Mouse (Mus musculus) neutrophil, adult 5-6 weeks (primary cell): Measurements from ENCODE around the gene Ccl17. TPM values are rescaled to one million over a fixed set of nuclear protein-coding genes. Genes with fewer than 3 reads are reported as not detected.
"Not testable (repeated sequence)": the region's sequence is repeated elsewhere in the genome, so short reads cannot be mapped to it uniquely, and the experiment has no call there.

ENCODE experiments used
- ATAC-seq: fragments of 151-379, 151-347 bp; 2 replicates; pipeline ENCODE4 v1.8.0; 2017; ENCODE audit warnings: mild to moderate bottlenecking, moderate TSS enrichment; ENCODE audit not compliant: insufficient number of reproducible peaks, poor library complexity, low FRiP score, severe bottlenecking; ENCODE audit errors: extremely low read depth
- total RNA-seq: library from RNA; stranded (forward); fragments of 200-1000 nt; gene quantifications from 2 replicates; pipeline ENCODE4 v1.2.3, GENCODE M21; 2017

The Ccl17 gene
- total RNA-seq, 1 experiment from 2014 or later = not detected

DNA sequence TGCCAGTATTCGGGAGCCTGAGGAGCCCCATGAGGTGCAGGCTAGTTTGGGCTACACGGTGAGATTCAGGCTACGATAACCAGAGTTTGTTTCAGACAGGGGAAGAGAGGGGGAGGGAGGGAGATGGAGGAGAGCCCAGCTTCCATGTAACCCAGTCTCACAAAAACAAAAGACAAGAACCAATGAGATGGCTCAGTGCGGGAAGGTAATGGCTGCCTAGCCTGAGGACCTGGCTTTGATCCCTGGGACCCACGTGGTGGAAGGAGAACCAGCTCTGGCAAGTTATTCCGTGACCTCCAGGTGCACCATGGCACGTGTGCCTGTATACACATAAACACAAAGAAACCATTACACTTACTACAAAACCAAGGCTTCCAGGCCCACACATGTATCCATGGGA is 10.3 kb downstream of the Ccl17 start:
- no peak for ATAC-seq

DNA sequence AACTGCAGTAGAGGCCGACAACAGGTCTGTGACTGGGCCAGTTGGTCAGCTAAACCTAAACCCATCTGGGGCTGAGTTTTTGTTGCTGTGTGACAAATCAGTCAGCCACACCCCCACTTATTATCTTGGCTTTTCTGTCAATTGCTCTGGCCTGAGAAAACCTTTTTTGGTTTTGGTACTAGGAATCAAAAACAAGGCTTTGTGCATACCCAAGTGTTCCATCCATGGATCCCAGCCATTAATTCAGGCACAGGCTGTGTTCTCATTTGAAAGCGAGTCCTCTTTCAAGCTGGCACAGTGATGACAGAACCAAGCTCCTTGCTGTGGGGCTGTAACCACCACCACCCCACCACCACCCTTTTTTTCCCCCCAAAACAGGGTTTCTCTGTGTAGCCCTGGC is 11.1 kb downstream of the Ccl17 start:
- no peak for ATAC-seq

- 0 out of 2 replicates have a peak, but pooled peaks have one; percentile 27 for ATAC-seq
These were observed 12.6 kb downstream of the Ccl17 start for GRCm38 (mm10) chr8:94822637-94823560.

DNA sequence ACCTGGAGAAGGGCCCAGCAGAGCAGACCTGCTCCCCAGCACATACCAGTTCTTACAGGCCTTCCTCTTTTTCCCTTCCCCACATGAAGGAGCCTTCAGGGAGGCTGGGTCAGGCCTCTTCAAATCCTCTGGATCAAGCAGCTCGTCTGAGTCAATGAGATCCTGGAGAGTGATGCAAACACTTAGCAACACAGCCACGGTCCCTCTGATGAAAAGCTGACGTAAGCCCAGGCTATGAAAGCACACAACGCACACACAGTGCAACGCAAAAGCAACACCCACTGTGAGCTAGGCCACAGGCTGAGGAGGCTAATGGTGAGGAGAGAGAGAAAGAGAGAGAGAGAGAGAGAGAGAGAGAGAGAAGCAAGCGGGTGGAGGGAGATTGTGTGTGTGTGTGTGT is 14.9 kb downstream of the Ccl17 start:
- no peak for ATAC-seq

DNA sequence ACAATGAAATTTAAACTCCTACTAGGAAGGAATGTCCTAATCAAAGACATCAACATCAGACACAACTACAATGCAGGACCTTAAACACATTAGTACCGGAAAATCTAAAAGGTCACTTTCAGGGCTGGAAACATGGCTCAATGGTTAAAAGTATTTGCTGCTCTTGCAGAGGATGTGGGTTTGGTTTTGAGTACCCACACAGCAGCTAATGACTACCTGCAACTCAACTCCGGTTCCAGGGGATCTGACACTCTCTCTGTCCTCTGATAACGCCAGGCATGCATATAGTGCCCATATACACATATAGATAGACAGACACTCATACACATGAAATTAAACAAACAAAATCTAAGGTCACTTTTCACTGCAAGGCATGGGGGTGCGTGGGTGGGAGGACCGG is 16.0 kb downstream of the Ccl17 start:
- no peak for ATAC-seq

DNA sequence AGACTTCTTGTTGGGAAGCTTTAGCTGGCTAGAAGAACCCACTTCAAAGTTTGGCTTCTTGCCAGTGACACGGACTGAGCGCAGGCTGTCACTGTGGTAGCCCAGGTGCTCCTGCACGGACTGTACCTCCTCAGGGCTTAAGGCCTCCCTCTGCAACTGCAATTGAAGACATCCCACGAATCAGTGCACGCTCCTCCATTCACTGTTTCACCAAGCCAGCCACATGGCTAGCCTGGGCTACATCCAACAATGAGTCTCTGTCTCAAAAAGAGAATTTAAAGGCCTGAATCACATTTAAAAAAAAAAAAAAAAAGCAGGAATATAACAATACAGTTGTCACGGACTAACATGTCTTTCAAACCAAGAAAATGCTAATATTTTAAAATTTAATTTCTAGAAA is 18.0 kb downstream of the Ccl17 start:
- no peak for ATAC-seq

DNA sequence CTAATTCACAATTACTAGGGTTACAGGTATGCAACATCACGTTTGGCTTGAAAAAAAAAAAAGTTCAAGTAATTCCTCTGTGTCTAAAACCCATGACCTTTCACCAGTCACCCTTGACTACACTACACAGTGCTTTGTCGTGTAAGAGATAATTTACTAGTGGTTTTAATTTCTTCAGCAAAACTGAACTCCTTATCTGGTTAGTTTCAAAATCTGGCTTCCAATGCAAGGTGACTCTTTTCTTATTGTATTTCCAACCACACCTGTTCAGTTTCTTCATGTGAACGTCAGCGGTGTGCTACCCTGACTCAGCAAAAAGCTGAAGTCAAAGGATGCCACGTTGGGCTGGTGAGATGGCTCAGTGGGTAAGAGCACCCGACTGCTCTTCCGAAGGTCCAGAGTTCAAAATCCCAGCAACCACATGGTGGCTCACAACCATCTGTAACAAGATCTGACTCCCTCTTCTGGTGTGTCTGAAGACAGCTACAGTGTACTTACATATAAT is 23.7 kb downstream of the Ccl17 start:
- ATAC-seq = not testable (repeated sequence)

GRCm38 (mm10) chr8:94835751-94836150 is 25.5 kb downstream of the Ccl17 start:
- ATAC-seq = not testable (repeated sequence)

DNA sequence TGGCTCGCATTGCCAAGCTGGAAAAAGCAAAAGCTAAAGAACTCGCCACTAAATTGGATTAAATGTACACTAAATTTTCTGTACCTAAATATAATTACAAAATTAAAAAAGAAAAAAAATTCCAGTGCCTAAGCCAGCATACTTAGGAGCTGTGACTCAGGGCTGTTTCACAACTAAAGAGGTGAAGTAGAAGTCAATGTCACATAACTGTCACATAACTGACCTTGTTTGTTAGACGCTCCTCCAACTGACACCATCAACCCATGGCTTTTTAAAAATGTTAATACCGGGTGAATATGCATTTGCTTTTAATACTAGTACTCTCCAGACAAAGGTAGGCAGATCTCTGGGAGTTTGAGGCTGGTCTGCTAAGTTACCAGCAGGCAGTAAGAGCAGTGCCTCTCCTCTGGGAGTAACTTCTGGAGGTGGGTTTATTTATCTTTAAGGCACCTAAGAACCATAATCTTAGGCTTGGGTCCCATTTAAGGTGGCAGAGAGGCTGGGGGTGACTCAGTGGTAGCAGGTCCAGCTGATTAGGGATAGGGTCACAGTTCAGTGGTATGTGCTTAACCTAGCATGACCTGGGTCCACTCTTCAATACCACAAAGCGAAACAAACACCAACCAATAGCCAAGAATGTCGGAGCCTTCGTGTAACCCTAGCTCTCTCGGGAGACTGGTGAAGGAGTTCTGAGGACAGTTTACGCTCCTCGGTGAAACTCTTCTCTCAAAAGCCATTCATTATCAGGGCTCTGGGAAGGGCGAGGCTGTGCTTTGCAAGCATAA is 26.4 kb downstream of the Ccl17 start:
- no peak for ATAC-seq

DNA sequence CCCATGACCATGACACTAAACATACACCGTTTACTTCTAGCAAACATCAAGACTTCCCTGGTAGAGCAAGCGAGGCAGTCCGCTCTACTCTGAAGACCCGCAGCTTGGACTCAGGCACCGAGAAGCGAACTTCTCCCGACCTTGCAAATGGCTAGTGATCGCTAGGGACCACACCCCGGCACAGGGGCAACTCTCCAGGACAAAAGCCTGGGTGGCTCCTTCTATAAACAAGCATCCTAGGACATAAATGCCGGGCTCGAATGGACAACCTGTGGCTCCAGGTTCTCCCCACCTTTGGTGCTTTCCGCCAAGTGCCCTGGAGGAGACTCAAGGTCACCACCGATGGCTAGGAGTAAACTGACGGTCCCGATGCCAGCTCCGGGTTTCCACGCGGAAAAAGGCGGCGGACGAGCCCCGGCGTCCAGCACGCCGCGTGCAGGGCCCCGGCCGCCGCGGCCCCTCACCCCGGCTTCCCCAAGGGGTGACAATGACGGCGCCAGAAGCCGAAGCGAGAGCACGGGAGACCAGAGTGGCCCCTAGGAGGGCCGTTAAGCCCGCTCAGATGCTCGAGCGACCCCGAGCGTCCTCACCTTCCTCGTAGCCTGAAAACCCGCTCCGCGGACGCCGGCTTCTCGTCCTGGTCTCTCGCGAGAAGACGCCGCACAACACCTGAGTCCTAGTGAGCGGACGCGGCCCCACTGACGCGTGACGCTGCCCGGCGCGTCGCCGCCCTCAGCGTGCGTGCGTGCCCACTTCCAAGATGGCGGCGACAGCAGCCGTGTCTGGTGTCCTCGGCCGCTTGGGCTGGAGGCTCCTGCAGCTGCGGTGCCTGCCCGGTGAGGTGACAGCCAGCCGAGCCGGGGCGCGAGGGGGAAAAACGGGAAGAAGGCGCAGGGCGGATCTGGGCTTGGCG is 27.7 kb downstream of the Ccl17 start, which contains the start of the genes Coq9 and Ciapin1:
Gene Coq9, plus strand, starts transcription at position 660 of the 913 bp plus-strand sequence.
Gene Ciapin1, minus strand, starts transcription at position 697 of the 913 bp plus-strand sequence.
- ATAC-seq = peak; percentile 98

- ATAC-seq = no peak
These were observed 28.3 kb downstream of the Ccl17 start for GRCm38 (mm10) chr8:94838600-94838999.

- no peak for ATAC-seq
These were observed 30.9 kb downstream of the Ccl17 start for GRCm38 (mm10) chr8:94841183-94841582.

DNA sequence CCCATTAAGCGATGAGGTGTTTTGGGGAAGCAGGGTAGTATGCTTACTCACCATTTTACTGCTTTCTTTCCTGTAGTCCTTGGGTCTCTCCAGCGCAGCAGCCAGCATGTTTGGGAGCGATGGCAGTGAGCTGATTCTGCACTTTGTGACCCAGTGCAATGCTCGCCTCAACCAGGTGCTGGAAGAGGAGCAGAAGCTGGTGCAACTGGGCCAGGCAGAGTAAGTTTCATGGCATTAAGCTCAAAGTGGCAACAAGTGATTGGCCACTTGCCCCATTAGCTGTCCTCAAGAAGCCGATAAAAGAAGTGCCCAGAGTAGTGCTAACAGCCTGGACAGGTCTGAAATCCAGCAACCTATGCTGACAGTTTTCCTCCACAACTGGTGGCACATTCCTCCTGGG is 39.8 kb downstream of the Ccl17 start:
- no peak for ATAC-seq

GRCm38 (mm10) chr8:94854761-94855160 is 44.5 kb downstream of the Ccl17 start:
- ATAC-seq = not testable (repeated sequence)

- no peak for ATAC-seq
These were observed 46.7 kb downstream of the Ccl17 start for GRCm38 (mm10) chr8:94857011-94857345.

DNA sequence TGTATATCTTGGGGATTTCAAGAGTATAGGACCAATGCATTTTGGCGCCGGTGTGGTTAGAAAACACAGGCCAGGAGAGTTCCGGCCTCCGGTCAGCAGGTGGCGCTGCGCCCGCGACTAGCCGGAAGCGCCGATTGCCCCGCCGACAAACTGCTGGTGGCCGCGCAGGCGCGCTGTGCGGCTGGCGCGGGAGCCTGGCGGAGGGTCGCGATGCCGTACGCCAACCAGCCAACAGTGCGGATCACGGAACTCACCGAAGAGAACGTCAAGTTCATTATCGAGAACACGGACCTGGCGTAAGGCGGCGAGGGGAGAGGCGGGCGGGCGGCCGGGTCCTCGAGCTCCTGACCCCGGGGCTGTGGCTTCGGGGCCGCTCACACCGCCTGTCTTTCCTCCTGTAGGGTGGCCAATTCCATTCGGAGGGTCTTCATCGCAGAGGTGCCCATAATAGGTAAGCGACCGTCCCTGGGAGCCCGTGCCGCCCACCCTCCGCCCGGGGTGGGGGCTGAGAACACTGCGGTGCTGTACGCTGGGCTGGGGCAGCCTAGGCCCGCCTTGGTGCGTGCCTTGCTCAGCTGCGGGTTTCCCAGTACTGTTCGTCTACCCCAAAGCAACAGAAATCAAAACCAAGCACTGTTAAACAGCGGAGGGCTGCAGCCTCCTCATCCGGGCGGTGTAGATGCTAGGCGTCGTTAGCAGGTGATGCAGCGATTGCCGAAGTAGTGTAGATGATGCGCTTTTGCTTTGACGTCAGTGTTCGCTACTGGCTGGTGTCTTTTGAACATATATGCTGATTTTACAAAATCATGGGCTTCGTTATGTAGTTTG is 47.3 kb downstream of the Ccl17 start, which contains the start of gene Polr2c:
Gene Polr2c, plus strand, starts transcription at position 105 of the 828 bp plus-strand sequence.
- peak; percentile 71 for ATAC-seq

GRCm38 (mm10) chr8:94861352-94861910 is 51.2 kb downstream of the Ccl17 start:
- ATAC-seq = peak; percentile 58
